Mouse (Mus musculus) CD4-positive, CD25-positive, alpha-beta regulatory T cell, adult 2 months (primary cell): ENCODE measurements around the gene Ntan1.

Source experiments
- DNase-seq: peaks from one replicate; pipeline ENCODE4 v3.0.0-alpha.2; 2012; ENCODE audit warnings: low read depth, low spot score

Ntan1 gene

GRCm38 (mm10) chr16:13831606-13832005, 13.0 kb downstream of the Ntan1 start:
- DNase-seq: no peak

- no peak for DNase-seq
Observed at GRCm38 (mm10) chr16:13834382-13834781, 15.7 kb downstream of the Ntan1 start.

GRCm38 (mm10) chr16:13840056-13840455, 21.4 kb downstream of the Ntan1 start:
- no peak for DNase-seq

GRCm38 (mm10) chr16:13840956-13841355, 22.3 kb downstream of the Ntan1 start:
- no peak for DNase-seq

- no peak for DNase-seq
Observed at GRCm38 (mm10) chr16:13845031-13845430, 26.4 kb downstream of the Ntan1 start.

- DNase-seq: no peak
Observed at GRCm38 (mm10) chr16:13846675-13847074, 28.0 kb downstream of the Ntan1 start.

GRCm38 (mm10) chr16:13848310-13848709, 29.7 kb downstream of the Ntan1 start:
- DNase-seq: peak; percentile 10

GRCm38 (mm10) chr16:13851446-13851845, 32.8 kb downstream of the Ntan1 start:
- no peak for DNase-seq

GRCm38 (mm10) chr16:13853886-13854285, 35.2 kb downstream of the Ntan1 start:
- no peak for DNase-seq

GRCm38 (mm10) chr16:13866076-13866475, 47.4 kb downstream of the Ntan1 start:
- peak; percentile 12 for DNase-seq

- DNase-seq: no peak
Observed at GRCm38 (mm10) chr16:13866616-13867015, 48.0 kb downstream of the Ntan1 start.

GRCm38 (mm10) chr16:13867406-13867805, 48.8 kb downstream of the Ntan1 start:
- peak; percentile 19 for DNase-seq

- no peak for DNase-seq
Observed at GRCm38 (mm10) chr16:13867910-13868514, 49.4 kb downstream of the Ntan1 start.

GRCm38 (mm10) chr16:13875483-13875882, 56.8 kb downstream of the Ntan1 start:
- DNase-seq: no peak

GRCm38 (mm10) chr16:13883094-13883774, 64.6 kb downstream of the Ntan1 start:
- DNase-seq: no peak
